ENCODE assay signal across 7 mouse cellular contexts in genomic region chr17:85089011-85089410, GRCm38 (mm10). TPM values are rescaled to one million over a fixed set of nuclear protein-coding genes. Genes with fewer than 3 reads are reported as not detected.
DNase-seq lines count a peak whose midpoint lies in the region; ATAC-seq and TF ChIP-seq lines count a peak whose summit lies in the region.

No protein-coding gene starts in this region.

- no peak for TF ChIP-seq CTCF in hindbrain, postnatal 0 days (IDR thresholded peaks at IDR 0.05; ENCODE audit: low read depth)

- H3K4me2 ChIP-seq in embryonic facial prominence, embryonic 11.5 days (ENCODE audit: low read depth, low read length): peak overlapping the region; percentile 27; the same call in 1 of the 2 replicates
- peak overlapping the region; percentile 68 for H3K4me2 ChIP-seq in hindbrain, postnatal 0 days (ENCODE audit: low read depth, low read length)
- peak overlapping the region; percentile 67 for H3K4me2 ChIP-seq in neural tube, embryonic 13.5 days

- peaks cover 29% of the 10 kb centered on the region for H3K36me3 ChIP-seq in megakaryocyte, embryonic 14.5 days (replicated peaks; ENCODE audit: low read length)
- no peaks in the 10 kb centered on the region for H3K36me3 ChIP-seq in embryonic facial prominence, embryonic 11.5 days (replicated peaks; ENCODE audit: control insufficient read depth, insufficient read depth, low read depth, low read length)
- H3K36me3 ChIP-seq in hindbrain, postnatal 0 days (ENCODE audit: insufficient read depth, low read length): no peaks in the 10 kb centered on the region
- no peaks in the 10 kb centered on the region for H3K36me3 ChIP-seq in neural tube, embryonic 13.5 days

- H3K4me3 ChIP-seq in megakaryocyte, embryonic 14.5 days (replicated peaks): peak overlapping the region; percentile 99
- H3K4me3 ChIP-seq in embryonic facial prominence, embryonic 11.5 days (ENCODE audit: low read depth, low read length): peak overlapping the region; percentile 85
- peak overlapping the region; percentile 85 for H3K4me3 ChIP-seq in hindbrain, postnatal 0 days (ENCODE audit: low read length)
- H3K4me3 ChIP-seq in neural tube, embryonic 13.5 days: peak overlapping the region; percentile 89

- H3K9me3 ChIP-seq in megakaryocyte, embryonic 14.5 days: no peaks in the 10 kb centered on the region
- no peaks in the 10 kb centered on the region for H3K9me3 ChIP-seq in embryonic facial prominence, embryonic 11.5 days (replicated peaks; ENCODE audit: control insufficient read depth, low read length)
- H3K9me3 ChIP-seq in hindbrain, postnatal 0 days (ENCODE audit: low read length): no peaks in the 10 kb centered on the region
- no peaks in the 10 kb centered on the region for H3K9me3 ChIP-seq in neural tube, embryonic 13.5 days

- peaks cover 71% of the 10 kb centered on the region for H3K4me1 ChIP-seq in megakaryocyte, embryonic 14.5 days
- H3K4me1 ChIP-seq in embryonic facial prominence, embryonic 11.5 days (ENCODE audit: control insufficient read depth, insufficient read depth, low read length): no peaks in the 10 kb centered on the region
- no peaks in the 10 kb centered on the region for H3K4me1 ChIP-seq in hindbrain, postnatal 0 days (ENCODE audit: insufficient read depth, low read length)
- H3K4me1 ChIP-seq in neural tube, embryonic 13.5 days (replicated peaks): peaks cover 21% of the 10 kb centered on the region

- no peak for DNase-seq in embryonic facial prominence, embryonic 11.5 days (ENCODE audit: low spot score)
- DNase-seq in hindbrain, postnatal 0 days (ENCODE audit: low spot score): peak; percentile 14
- no peak for DNase-seq in adrenal gland, postnatal 4 days (ENCODE audit: low spot score in 2 of 2)
- DNase-seq in right cerebral cortex, postnatal 25 days: no peak

- no peak for ATAC-seq in megakaryocyte, adult 5-6 weeks (ENCODE audit: poor library complexity, severe bottlenecking)
- no peak for ATAC-seq in embryonic facial prominence, embryonic 11.5 days (replicated peaks; ENCODE audit: insufficient number of reproducible peaks, low FRiP score, low TSS enrichment, low read depth)
- ATAC-seq in hindbrain, postnatal 0 days: no peak
- no peak for ATAC-seq in neural tube, embryonic 13.5 days (ENCODE audit: low read depth)

- no peak overlapping the region for H3K9ac ChIP-seq in embryonic facial prominence, embryonic 11.5 days (replicated peaks; ENCODE audit: low read length)
- peak overlapping the region; percentile 90 for H3K9ac ChIP-seq in hindbrain, postnatal 0 days (replicated peaks; ENCODE audit: low read length)
- peak overlapping the region; percentile 83 for H3K9ac ChIP-seq in neural tube, embryonic 13.5 days

- no peak overlapping the region for H3K27ac ChIP-seq in embryonic facial prominence, embryonic 11.5 days (replicated peaks; ENCODE audit: low read depth, low read length)
- peak overlapping the region; percentile 95 for H3K27ac ChIP-seq in hindbrain, postnatal 0 days
- no peak overlapping the region; the same call in 1 of the 2 replicates for H3K27ac ChIP-seq in neural tube, embryonic 13.5 days (replicated peaks)

- 43% methylated on average over 6 of the region's 6 CpGs for WGBS in embryonic facial prominence, embryonic 11.5 days
- 50% methylated on average over 6 of the region's 6 CpGs for WGBS in hindbrain, postnatal 0 days
- WGBS in neural tube, embryonic 13.5 days: 50% methylated on average over 6 of the region's 6 CpGs

- H3K27me3 ChIP-seq in megakaryocyte, embryonic 14.5 days (replicated peaks): no peaks in the 10 kb centered on the region
- no peaks in the 10 kb centered on the region for H3K27me3 ChIP-seq in embryonic facial prominence, embryonic 11.5 days (ENCODE audit: control insufficient read depth, insufficient read depth, low read length)
- no peaks in the 10 kb centered on the region for H3K27me3 ChIP-seq in hindbrain, postnatal 0 days (ENCODE audit: insufficient read depth, low read length)
- H3K27me3 ChIP-seq in neural tube, embryonic 13.5 days: no peaks in the 10 kb centered on the region

RNA-seq across cellular contexts. Expression of gene Prepl, which starts 1.0 kb away (rescaled TPM):
- polyA plus RNA-seq in megakaryocyte, embryonic 14.5 days (2012; ENCODE audit: insufficient read depth, low replicate concordance): 2.0 and 2.2 TPM in 2 replicates
- 13.5 and 15.3 TPM in 2 replicates for total RNA-seq in megakaryocyte, adult 5-6 weeks (2015)
- 7.9 and 10.3 TPM in 2 replicates for total RNA-seq in megakaryocyte, adult 5-6 weeks (2017)
- polyA plus RNA-seq in embryonic facial prominence, embryonic 11.5 days (2014; fragmentation: Nextera tagmentation; extraction: Ambion mirVana): 40.6 and 45.5 TPM in 2 replicates
- 94.0 and 104 TPM in 2 replicates for total RNA-seq in hindbrain, postnatal 0 days (2014; rRNA removed)
- 105 and 124 TPM in 2 replicates for polyA plus RNA-seq in hindbrain, postnatal 0 days (2015; fragmentation: Nextera tagmentation; extraction: Ambion mirVana)
- 93.5 and 111 TPM in 2 replicates for polyA plus RNA-seq in neural tube, embryonic 13.5 days (2015; fragmentation: Nextera tagmentation; extraction: Ambion mirVana)
- total RNA-seq in adrenal gland, postnatal 4 days (2021): 10 to 100 TPM; 43.4 to 44.8 TPM

RNA-seq across cellular contexts. Expression of gene Camkmt, which starts 1.3 kb away (rescaled TPM):
- polyA plus RNA-seq in megakaryocyte, embryonic 14.5 days (2012; ENCODE audit: insufficient read depth, low replicate concordance): 3.7 and 7.6 TPM in 2 replicates
- 2.8 and 4.2 TPM in 2 replicates for total RNA-seq in megakaryocyte, adult 5-6 weeks (2015)
- 2.3 and 3.3 TPM in 2 replicates for total RNA-seq in megakaryocyte, adult 5-6 weeks (2017)
- polyA plus RNA-seq in embryonic facial prominence, embryonic 11.5 days (2014; fragmentation: Nextera tagmentation; extraction: Ambion mirVana): 16.8 and 16.9 TPM in 2 replicates
- total RNA-seq in hindbrain, postnatal 0 days (2014; rRNA removed): 5.2 and 8.4 TPM in 2 replicates
- 15.4 and 15.9 TPM in 2 replicates for polyA plus RNA-seq in hindbrain, postnatal 0 days (2015; fragmentation: Nextera tagmentation; extraction: Ambion mirVana)
- 17.5 and 18.7 TPM in 2 replicates for polyA plus RNA-seq in neural tube, embryonic 13.5 days (2015; fragmentation: Nextera tagmentation; extraction: Ambion mirVana)
- 1 to 10 TPM; 6.8 to 8.5 TPM for total RNA-seq in adrenal gland, postnatal 4 days (2021)

Comparison
In these comparisons a context has a peak if more than half of its experiments do, and no peak if none do; other contexts are left out.
1. RNA of gene Prepl, which starts 1.0 kb away (polyA plus RNA-seq): 105 to 124 TPM in hindbrain, postnatal 0 days, 93.5 to 111 TPM in neural tube, embryonic 13.5 days and 40.6 to 45.5 TPM in embryonic facial prominence, embryonic 11.5 days; 2.0 to 2.2 TPM in megakaryocyte, embryonic 14.5 days; every median in the first group is over 10 times any median in the second.
2. Peak in every context shown above with its lines, with median percentiles within 50 percentile points of each other: H3K4me3 ChIP-seq and H3K4me2 ChIP-seq.